Mouse (Mus musculus) c-Kit-positive CD71-positive TER-119-positive erythroid progenitor cells, embryonic 14.5 days (primary cell): Measurements from ENCODE around the gene Ceacam12.
"Not testable (repeated sequence)": the region's sequence is repeated elsewhere in the genome, so short reads cannot be mapped to it uniquely, and the experiment has no call there.

ENCODE experiments used
- DNase-seq: peaks from one replicate; pipeline ENCODE4 v3.0.0-alpha.2; 2013; ENCODE audit warnings: low spot score

Ceacam12 gene

GRCm38 (mm10) chr7:18065629-18066028 is at the start of gene Ceacam12:
Gene Ceacam12, plus strand, starts transcription at chr7:18065929.
- DNase-seq: no peak

- not testable (repeated sequence) for DNase-seq
These were observed 8.1 kb downstream of the Ceacam12 start for GRCm38 (mm10) chr7:18073821-18074220.

- no peak for DNase-seq
These were observed 35.1 kb downstream of the Ceacam12 start for GRCm38 (mm10) chr7:18100785-18101184.
